Mouse (Mus musculus): ENCODE results near the gene Smoc2. TPM values are rescaled to one million over a fixed set of nuclear protein-coding genes. Genes with fewer than 3 reads are reported as not detected.
A peak's percentile ranks its signal among the peaks of the same experiment; 100 is the strongest.

Smoc2 gene
- polyA plus RNA-seq, 1 experiment from 2014 or later = 40.0 TPM

- TF ChIP-seq EP300 (IDR thresholded peaks at IDR 0.05; ENCODE audit: low read depth) (peak; percentile 38; the same call in 1 of the 2 replicates), CTCF (IDR thresholded peaks at IDR 0.05; ENCODE audit: low read depth) (no peak)
Measured at GRCm38 (mm10) chr17:14398650-14399424, 119.5 kb downstream of the Smoc2 start.

GRCm38 (mm10) chr17:14400960-14401359 lies 121.7 kb downstream of the Smoc2 start:
- DNase-seq = no peak
- TF ChIP-seq CTCF (IDR thresholded peaks at IDR 0.05; ENCODE audit: low read depth) (no peak), EP300 (IDR thresholded peaks at IDR 0.05; ENCODE audit: low read depth) (no peak)
- 68% methylated on average over 5 of the region's 5 CpGs for whole genome bisulfite sequencing (ENCODE audit: insufficient replicate concordance)

More at GRCm38 (mm10) chr17:14398650-14399424, 119.5 kb downstream of the Smoc2 start:
- Histone ChIP-seq H3K27ac (ENCODE audit: low read depth) (peak overlapping the region; percentile 86), H3K9ac (replicated peaks) (0 out of 2 replicates have a peak overlapping the region, but pooled peaks have one; percentile 21), H3K9me3 (ENCODE audit: low read length) (no peaks in the 10 kb centered on the region; the same call in 1 of the 2 replicates), H3K36me3 (replicated peaks; ENCODE audit: insufficient read depth, low read length) (no peaks in the 10 kb centered on the region), H3K4me2 (ENCODE audit: low read depth, low read length) (peak overlapping the region; percentile 55; the same call in 1 of the 2 replicates), H3K4me1 (ENCODE audit: insufficient read depth) (no peaks in the 10 kb centered on the region), H3K27me3 (ENCODE audit: insufficient read depth, low read length) (no peaks in the 10 kb centered on the region), H3K4me3 (ENCODE audit: low read depth, low read length) (peak overlapping the region; percentile 22; the same call in 1 of the 2 replicates)
- 66% methylated on average over 8 of the region's 8 CpGs for WGBS (ENCODE audit: insufficient replicate concordance)
- peak; percentile 96 for ATAC-seq
- DNase-seq = peak; percentile 57

GRCm38 (mm10) chr17:14407874-14408273 lies 128.6 kb downstream of the Smoc2 start:
- 63% methylated on average over 5 of the region's 5 CpGs for WGBS (ENCODE audit: insufficient replicate concordance)
- no peak overlapping the region for H3K27ac ChIP-seq (ENCODE audit: low read depth)
- H3K9me3 ChIP-seq (ENCODE audit: low read length) = no peaks in the 10 kb centered on the region
- H3K36me3 ChIP-seq (replicated peaks; ENCODE audit: insufficient read depth, low read length) = no peaks in the 10 kb centered on the region
- DNase-seq (no peak), ATAC-seq (no peak)
- TF ChIP-seq EP300 (IDR thresholded peaks at IDR 0.05; ENCODE audit: low read depth) (no peak), CTCF (IDR thresholded peaks at IDR 0.05; ENCODE audit: low read depth) (no peak)
- no peak overlapping the region for H3K4me3 ChIP-seq (ENCODE audit: low read depth, low read length)
- no peak overlapping the region for H3K4me2 ChIP-seq (ENCODE audit: low read depth, low read length)
- no peak overlapping the region for H3K9ac ChIP-seq (replicated peaks)
- no peaks in the 10 kb centered on the region for H3K4me1 ChIP-seq (ENCODE audit: insufficient read depth)
- no peaks in the 10 kb centered on the region for H3K27me3 ChIP-seq (ENCODE audit: insufficient read depth, low read length)

More at GRCm38 (mm10) chr17:14400960-14401359, 121.7 kb downstream of the Smoc2 start:
- no peak for ATAC-seq
- H3K9ac ChIP-seq (replicated peaks) = no peak overlapping the region; the same call in 1 of the 2 replicates
- no peak overlapping the region; the same call in 1 of the 2 replicates for H3K27ac ChIP-seq (ENCODE audit: low read depth)
- H3K36me3 ChIP-seq (replicated peaks; ENCODE audit: insufficient read depth, low read length) = no peaks in the 10 kb centered on the region
- no peaks in the 10 kb centered on the region for H3K4me1 ChIP-seq (ENCODE audit: insufficient read depth)
- no peaks in the 10 kb centered on the region for H3K27me3 ChIP-seq (ENCODE audit: insufficient read depth, low read length)
- H3K4me2 ChIP-seq (ENCODE audit: low read depth, low read length) = peak overlapping the region; percentile 55
- H3K4me3 ChIP-seq (ENCODE audit: low read depth, low read length) = 0 out of 2 replicates have a peak overlapping the region, but pooled peaks have one; percentile 3
- H3K9me3 ChIP-seq (ENCODE audit: low read length) = no peaks in the 10 kb centered on the region; the same call in 1 of the 2 replicates

GRCm38 (mm10) chr17:14412460-14412859 lies 133.2 kb downstream of the Smoc2 start:
- ATAC-seq (no peak), DNase-seq (no peak)
- WGBS (ENCODE audit: insufficient replicate concordance) = 60% methylated on average over 2 of the region's 2 CpGs
- no peaks in the 10 kb centered on the region for H3K9me3 ChIP-seq (ENCODE audit: low read length)
- TF ChIP-seq CTCF (IDR thresholded peaks at IDR 0.05; ENCODE audit: low read depth) (peak; percentile 31), EP300 (IDR thresholded peaks at IDR 0.05; ENCODE audit: low read depth) (no peak)
- H3K36me3 ChIP-seq (replicated peaks; ENCODE audit: insufficient read depth, low read length) = no peaks in the 10 kb centered on the region
- H3K4me2 ChIP-seq (ENCODE audit: low read depth, low read length) = no peak overlapping the region
- H3K27ac ChIP-seq (ENCODE audit: low read depth) = no peak overlapping the region
- H3K4me3 ChIP-seq (ENCODE audit: low read depth, low read length) = no peak overlapping the region
- H3K27me3 ChIP-seq (ENCODE audit: insufficient read depth, low read length) = no peaks in the 10 kb centered on the region
- H3K4me1 ChIP-seq (ENCODE audit: insufficient read depth) = no peaks in the 10 kb centered on the region
- no peak overlapping the region for H3K9ac ChIP-seq (replicated peaks)

GRCm38 (mm10) chr17:14414511-14414910 lies 135.2 kb downstream of the Smoc2 start:
- no peak for ATAC-seq
- H3K4me3 ChIP-seq (ENCODE audit: low read depth, low read length) = no peak overlapping the region
- H3K4me2 ChIP-seq (ENCODE audit: low read depth, low read length) = no peak overlapping the region
- no peaks in the 10 kb centered on the region for H3K4me1 ChIP-seq (ENCODE audit: insufficient read depth)
- no peak for DNase-seq
- H3K9ac ChIP-seq (replicated peaks) = no peak overlapping the region
- TF ChIP-seq CTCF (IDR thresholded peaks at IDR 0.05; ENCODE audit: low read depth) = no peak
- no peak for TF ChIP-seq EP300 (IDR thresholded peaks at IDR 0.05; ENCODE audit: low read depth)
- no peak overlapping the region for H3K27ac ChIP-seq (ENCODE audit: low read depth)
- WGBS (ENCODE audit: insufficient replicate concordance) = 71% methylated on average over 5 of the region's 5 CpGs
- no peaks in the 10 kb centered on the region for H3K36me3 ChIP-seq (replicated peaks; ENCODE audit: insufficient read depth, low read length)
- H3K27me3 ChIP-seq (ENCODE audit: insufficient read depth, low read length) = no peaks in the 10 kb centered on the region
- no peaks in the 10 kb centered on the region for H3K9me3 ChIP-seq (ENCODE audit: low read length)

GRCm38 (mm10) chr17:14420460-14421046 lies 141.2 kb downstream of the Smoc2 start:
- H3K4me3 ChIP-seq (ENCODE audit: low read depth, low read length) = no peak overlapping the region
- H3K27ac ChIP-seq (ENCODE audit: low read depth) = no peak overlapping the region
- WGBS (ENCODE audit: insufficient replicate concordance) = 49% methylated on average over 8 of the region's 8 CpGs
- H3K36me3 ChIP-seq (replicated peaks; ENCODE audit: insufficient read depth, low read length) = no peaks in the 10 kb centered on the region
- DNase-seq = no peak
- no peaks in the 10 kb centered on the region for H3K4me1 ChIP-seq (ENCODE audit: insufficient read depth)
- no peak for ATAC-seq
- H3K4me2 ChIP-seq (ENCODE audit: low read depth, low read length) = no peak overlapping the region
- no peaks in the 10 kb centered on the region for H3K27me3 ChIP-seq (ENCODE audit: insufficient read depth, low read length)
- TF ChIP-seq CTCF (IDR thresholded peaks at IDR 0.05; ENCODE audit: low read depth) = no peak
- no peak for TF ChIP-seq EP300 (IDR thresholded peaks at IDR 0.05; ENCODE audit: low read depth)
- no peaks in the 10 kb centered on the region for H3K9me3 ChIP-seq (ENCODE audit: low read length)
- no peak overlapping the region for H3K9ac ChIP-seq (replicated peaks)
